Mouse (Mus musculus) hindbrain, embryonic 16.5 days (tissue): ENCODE measurements around the gene Mcl1. TPM values are rescaled to one million over a fixed set of nuclear protein-coding genes. Genes with fewer than 3 reads are reported as not detected.
A peak's percentile ranks its signal among the peaks of the same experiment; 100 is the strongest.
"Not testable (repeated sequence)": the region's sequence is repeated elsewhere in the genome, so short reads cannot be mapped to it uniquely, and the experiment has no call there.

Experiments used
- ATAC-seq: fragments of 200-750 bp; cut with Nextera tagmentation; 2 replicates; pipeline ENCODE4 v1.8.0; 2017; ENCODE audit warnings: moderate TSS enrichment, moderate library complexity
- H3K27ac ChIP-seq: fragments of 300-500 bp; sonication (generic); 2 replicates; pipeline ENCODE4 v1.5.1; 2014; ENCODE audit warnings: low read depth, mild to moderate bottlenecking, control low read depth, low read length, moderate library complexity
- H3K27me3 ChIP-seq: fragments of 300-500 bp; sonication (generic); replicated peaks from 2 replicates; pipeline ENCODE4 v1.6.1; 2014; ENCODE audit warnings: low read length; ENCODE audit not compliant: control insufficient read depth, insufficient read depth
- H3K36me3 ChIP-seq: fragments of 300-500 bp; sonication (generic); 2 replicates; pipeline ENCODE4 v1.6.1; 2014; ENCODE audit warnings: mild to moderate bottlenecking, low read length, moderate library complexity, mixed read lengths; ENCODE audit not compliant: control insufficient read depth, insufficient read depth
- H3K4me1 ChIP-seq: fragments of 300-500 bp; sonication (generic); 2 replicates; pipeline ENCODE4 v1.6.1; 2014; ENCODE audit warnings: low read depth, low read length; ENCODE audit not compliant: control insufficient read depth, insufficient read depth
- H3K4me2 ChIP-seq: fragments of 300-500 bp; sonication (generic); 2 replicates; pipeline ENCODE4 v1.6.1; 2014; ENCODE audit warnings: mild to moderate bottlenecking, low read length, control low read depth, moderate library complexity
- H3K4me3 ChIP-seq: fragments of 300-500 bp; sonication (generic); 2 replicates; pipeline ENCODE4 v1.5.1; 2014; ENCODE audit warnings: mild to moderate bottlenecking, low read length, control low read depth, moderate library complexity
- H3K9ac ChIP-seq: fragments of 300-500 bp; sonication (generic); 2 replicates; pipeline ENCODE4 v1.6.1; 2014; ENCODE audit warnings: low read depth, mild to moderate bottlenecking, control low read depth, low read length, moderate library complexity
- H3K9me3 ChIP-seq: fragments of 300-500 bp; sonication (generic); 2 replicates; pipeline ENCODE4 v1.6.1; 2014; ENCODE audit warnings: mild to moderate bottlenecking, low read length, moderate library complexity; ENCODE audit not compliant: control insufficient read depth
- WGBS: fragments of 180-500 bp; shearing (Covaris S2); extraction: QIAGEN DNeasy Blood & Tissue Kit; methylation state at CpG from one replicate; pipeline ENCODE4 v1.1.7; 2014; 5-methylcytosine and 5-hydroxymethylcytosine counted together
- polyA plus RNA-seq: library from polyadenylated mRNA; unstranded; fragments of >200 nt; fragmentation: Nextera tagmentation; extraction: Ambion mirVana; gene quantifications from 2 replicates; pipeline ENCODE4 v1.2.1, GENCODE M21; 2015

The Mcl1 gene
- polyA plus RNA-seq, 1 experiment from 2014 or later: 20.2 TPM

DNA sequence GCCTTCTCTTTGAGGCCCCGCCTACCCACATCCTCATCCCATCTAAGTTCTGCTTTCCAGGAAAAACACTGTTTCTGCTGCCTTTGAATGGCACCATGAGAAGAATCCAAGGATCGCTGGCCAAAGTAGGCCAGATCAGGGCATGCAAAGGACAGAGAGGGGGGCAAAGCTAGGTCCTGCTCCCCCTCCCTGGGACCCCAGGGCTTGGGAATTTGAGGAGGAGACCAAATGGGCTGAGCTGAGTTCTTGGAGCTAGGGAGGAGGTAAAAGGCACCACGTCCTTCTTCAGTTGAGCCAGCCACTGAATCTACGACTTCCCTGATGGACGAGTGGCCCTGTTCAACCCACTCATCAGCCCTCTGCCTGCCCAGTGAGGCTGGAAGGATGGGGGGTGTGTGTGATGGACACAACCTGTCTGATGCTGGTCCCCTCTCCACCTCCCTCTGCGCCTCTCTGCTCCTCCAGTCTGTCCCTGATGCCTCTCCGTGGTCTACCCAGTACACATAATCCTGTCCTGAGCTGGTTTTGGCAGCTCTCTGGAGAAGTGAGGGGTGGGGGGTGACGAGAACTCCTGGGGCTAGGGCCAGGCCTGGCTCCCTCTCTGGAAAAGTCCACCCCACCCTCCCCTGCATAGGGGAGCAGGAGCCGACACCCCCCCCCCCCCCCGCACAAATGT, 28.0 kb downstream of the Mcl1 start:
- Histone ChIP-seq H3K9ac (no peak overlapping the region), H3K27me3 (no peaks in the 10 kb centered on the region), H3K4me3 (no peak overlapping the region), H3K4me1 (peaks cover 12% of the 10 kb centered on the region), H3K4me2 (no peak overlapping the region), H3K27ac (no peak overlapping the region), H3K9me3 (no peaks in the 10 kb centered on the region), H3K36me3 (no peaks in the 10 kb centered on the region)
- no peak for ATAC-seq
- 46% methylated on average over 9 of the region's 10 CpGs for WGBS

DNA sequence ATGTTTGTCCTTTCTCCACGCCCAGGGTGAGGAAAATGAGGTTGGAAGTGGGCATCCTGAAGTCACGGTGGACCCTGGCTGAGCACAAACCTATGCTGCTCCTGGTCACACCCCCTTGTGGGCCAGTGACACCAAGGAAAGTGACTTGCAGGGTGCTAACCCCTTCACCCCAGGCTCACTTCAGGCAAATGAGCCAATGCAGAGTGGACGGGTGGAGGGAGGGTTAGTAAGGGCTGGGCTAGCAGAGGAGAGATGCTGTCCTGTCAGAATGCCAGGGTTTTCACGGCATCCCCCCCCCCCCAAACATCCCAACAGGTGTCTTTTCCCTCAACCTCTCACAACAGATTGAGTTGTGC, 28.6 kb downstream of the Mcl1 start:
- WGBS: 16% methylated on average over 3 of the region's 4 CpGs
- Histone ChIP-seq H3K27ac (no peak overlapping the region), H3K27me3 (no peaks in the 10 kb centered on the region), H3K4me1 (peaks cover 12% of the 10 kb centered on the region), H3K4me2 (peak overlapping the region; percentile 94), H3K9ac (peak overlapping the region; percentile 70), H3K36me3 (no peaks in the 10 kb centered on the region), H3K4me3 (peak overlapping the region; percentile 49), H3K9me3 (no peaks in the 10 kb centered on the region)
- ATAC-seq: 0 out of 2 replicates have a peak, but pooled peaks have one; percentile 16

DNA sequence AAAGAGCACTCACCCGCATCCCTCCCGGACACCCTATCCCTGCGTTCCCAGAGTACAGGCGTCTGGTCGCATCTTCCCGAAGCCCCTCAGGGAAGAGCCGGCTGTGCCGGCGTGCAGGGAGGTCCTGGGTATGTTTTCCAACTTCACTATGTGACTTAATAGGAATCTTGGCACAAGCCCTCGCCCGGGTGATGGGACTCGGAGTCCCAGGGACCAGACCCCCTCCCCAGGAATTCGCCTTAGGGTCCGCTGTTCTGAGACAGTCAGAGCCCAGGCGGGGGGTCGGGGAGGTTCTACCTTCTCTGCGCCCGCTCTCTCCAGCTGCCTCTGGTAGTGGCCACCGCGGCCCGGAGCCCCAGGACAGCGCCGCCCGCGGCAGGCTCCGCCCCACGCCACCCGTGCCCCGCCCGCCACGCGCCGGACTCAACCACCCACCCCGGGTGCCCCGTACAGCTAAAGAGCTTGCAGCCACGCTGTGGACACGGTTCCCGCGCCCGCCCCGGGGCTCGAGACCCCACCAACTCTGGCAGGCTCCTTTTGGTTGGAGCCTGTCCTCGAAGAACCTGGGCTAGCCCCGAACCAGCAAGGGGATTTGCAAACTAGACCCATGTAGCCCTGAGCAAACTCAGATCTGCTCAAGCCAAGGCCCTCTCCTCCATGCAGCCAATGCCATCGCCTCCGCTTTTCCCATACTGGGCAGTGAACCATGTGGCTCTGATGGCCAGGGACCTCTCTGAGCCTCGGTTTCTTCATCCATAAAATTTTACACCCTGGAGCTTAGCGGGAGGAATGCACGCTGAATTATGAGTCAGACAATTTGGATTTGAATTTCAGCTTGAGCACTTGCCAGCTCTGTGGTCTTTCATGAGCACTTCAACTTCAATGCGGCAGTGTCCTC, 29.2 kb downstream of the Mcl1 start, which contains the start of gene Adamtsl4:
Gene Adamtsl4 (minus strand): TSS at position 394 of the 898 bp plus-strand sequence.
- no peak within 1 kb of the TSS for H3K27ac ChIP-seq
- 5% methylated on average over 48 of the region's 50 CpGs for WGBS

DNA sequence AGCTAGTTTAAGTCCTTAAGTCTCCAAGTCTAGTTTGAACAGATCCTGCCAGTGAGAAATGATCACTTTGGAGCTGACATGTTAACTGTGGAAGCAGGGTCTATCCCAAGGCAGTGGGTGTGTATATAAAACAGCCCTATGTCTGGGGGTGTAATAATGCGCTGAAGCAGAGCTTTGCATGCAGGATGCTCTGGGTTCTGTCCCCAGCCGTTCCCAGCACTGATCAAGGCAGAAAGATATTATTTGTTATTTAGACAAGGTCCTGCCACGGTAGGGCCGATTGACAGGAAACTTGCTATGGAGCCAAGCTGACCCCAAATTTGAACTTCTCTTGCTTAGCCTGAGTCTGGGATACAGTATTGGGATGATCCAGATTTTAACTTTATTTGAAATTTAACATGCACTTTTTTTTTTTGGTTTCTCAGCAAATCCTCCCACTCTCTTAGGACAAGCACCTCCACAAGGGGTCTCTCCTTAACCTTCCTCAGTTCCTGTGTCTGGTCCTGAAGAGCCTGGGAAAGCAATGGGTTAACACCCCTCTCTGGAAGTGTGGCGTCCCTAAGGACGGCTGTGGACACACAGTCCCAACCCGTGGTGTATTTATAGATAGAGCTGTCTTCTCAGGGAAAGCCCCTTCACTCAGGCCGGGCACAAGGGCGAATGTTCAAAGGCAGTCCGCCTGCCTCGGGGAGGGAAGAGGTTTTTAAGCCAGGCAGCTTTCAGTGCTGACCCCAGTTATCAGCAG, 30.8 kb downstream of the Mcl1 start:
- Histone ChIP-seq H3K27ac (no peak overlapping the region), H3K4me3 (no peak overlapping the region), H3K4me2 (no peak overlapping the region), H3K9me3 (no peaks in the 10 kb centered on the region), H3K27me3 (no peaks in the 10 kb centered on the region), H3K9ac (no peak overlapping the region), H3K36me3 (no peaks in the 10 kb centered on the region), H3K4me1 (peaks cover 12% of the 10 kb centered on the region)
- WGBS: 33% methylated on average over 11 of the region's 11 CpGs
- no peak for ATAC-seq

More for the DNA sequence above, 29.2 kb downstream of the Mcl1 start, which contains the start of gene Adamtsl4:
- no peaks in the 10 kb centered on the region for H3K27me3 ChIP-seq
- H3K4me1 ChIP-seq: peaks cover 12% of the 10 kb centered on the region
- no peaks in the 10 kb centered on the region for H3K9me3 ChIP-seq
- H3K9ac ChIP-seq: peak within 1 kb of the TSS; percentile 70
- H3K4me3 ChIP-seq: peak within 1 kb of the TSS; percentile 49
- no peaks in the 10 kb centered on the region for H3K36me3 ChIP-seq
- ATAC-seq: peak; percentile 67
- H3K4me2 ChIP-seq: peak within 1 kb of the TSS; percentile 94

DNA sequence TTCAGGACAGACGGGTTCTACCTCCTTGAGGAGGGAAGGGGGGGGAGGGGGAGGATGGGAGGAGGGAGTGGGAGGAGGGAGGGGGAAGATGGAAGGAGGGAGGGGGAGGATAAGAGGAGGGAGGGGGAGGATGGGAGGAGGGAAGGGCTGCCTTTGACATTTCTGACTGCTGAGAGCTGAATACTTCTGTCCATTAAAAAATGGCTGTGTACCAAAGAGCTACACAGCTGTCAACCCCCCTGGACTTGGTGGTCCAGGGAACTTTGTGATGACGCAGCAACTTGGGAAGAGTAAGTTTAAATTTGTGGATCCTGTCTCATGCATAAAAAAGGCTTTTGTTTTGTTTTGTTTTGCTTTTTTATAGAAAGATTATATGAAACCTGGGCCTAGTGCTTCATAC, 31.4 kb downstream of the Mcl1 start:
- Histone ChIP-seq H3K27ac (no peak overlapping the region), H3K4me2 (no peak overlapping the region), H3K36me3 (no peaks in the 10 kb centered on the region), H3K4me1 (peaks cover 12% of the 10 kb centered on the region), H3K9ac (no peak overlapping the region), H3K9me3 (no peaks in the 10 kb centered on the region), H3K4me3 (no peak overlapping the region), H3K27me3 (no peaks in the 10 kb centered on the region)
- WGBS: 39% methylated on average over 2 of the region's 2 CpGs
- no peak for ATAC-seq

DNA sequence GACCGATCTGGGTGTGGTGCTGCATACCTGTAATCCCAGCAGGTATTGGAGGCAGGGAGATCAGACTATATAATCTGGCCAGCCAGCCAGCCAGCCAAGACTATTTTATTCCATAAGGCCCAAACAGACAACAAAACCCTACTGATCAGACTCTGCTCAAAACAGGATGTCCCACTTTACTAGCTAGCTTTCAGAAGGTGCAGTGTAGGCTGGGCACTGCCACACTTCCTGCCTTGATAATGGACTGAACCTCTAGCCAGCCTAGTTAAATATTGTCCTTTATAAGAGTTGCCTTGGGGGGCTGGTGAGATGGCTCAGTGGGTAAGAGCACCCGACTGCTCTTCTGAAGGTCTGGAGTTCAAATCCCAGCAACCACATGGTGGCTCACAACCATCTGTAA, 32.0 kb downstream of the Mcl1 start:
- not testable (repeated sequence) for H3K27ac ChIP-seq, ATAC-seq, H3K36me3 ChIP-seq, H3K27me3 ChIP-seq, H3K4me3 ChIP-seq, H3K9ac ChIP-seq, H3K4me2 ChIP-seq, H3K9me3 ChIP-seq
- H3K4me1 ChIP-seq: peaks cover 12% of the 10 kb centered on the region
- WGBS: 95% methylated on average over 2 of the region's 2 CpGs

DNA sequence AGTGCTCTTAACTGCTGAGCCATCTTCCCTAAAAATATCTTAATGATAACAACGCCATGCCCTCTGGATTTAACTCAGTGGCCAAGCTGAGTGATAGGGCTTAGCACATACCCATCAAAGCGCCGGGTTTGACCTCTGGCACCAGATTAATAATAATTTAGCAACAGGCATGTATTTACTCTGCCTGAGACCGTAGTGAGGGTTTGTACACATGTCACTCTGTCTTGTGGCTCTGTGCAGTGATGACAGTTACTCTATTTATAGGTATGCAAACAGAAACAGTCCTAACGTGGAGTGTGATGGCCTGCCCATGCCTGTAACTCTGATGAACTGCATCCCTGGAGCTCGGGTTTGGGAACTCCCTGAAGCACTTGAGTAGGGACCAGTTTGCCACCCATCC, 34.1 kb downstream of the Mcl1 start:
- Histone ChIP-seq H3K36me3 (no peaks in the 10 kb centered on the region), H3K4me2 (no peak overlapping the region), H3K4me1 (peaks cover 6% of the 10 kb centered on the region), H3K9me3 (no peaks in the 10 kb centered on the region), H3K27me3 (no peaks in the 10 kb centered on the region), H3K4me3 (no peak overlapping the region), H3K9ac (no peak overlapping the region), H3K27ac (no peak overlapping the region)
- 86% methylated on average over 6 of the region's 6 CpGs for WGBS
- ATAC-seq: no peak

DNA sequence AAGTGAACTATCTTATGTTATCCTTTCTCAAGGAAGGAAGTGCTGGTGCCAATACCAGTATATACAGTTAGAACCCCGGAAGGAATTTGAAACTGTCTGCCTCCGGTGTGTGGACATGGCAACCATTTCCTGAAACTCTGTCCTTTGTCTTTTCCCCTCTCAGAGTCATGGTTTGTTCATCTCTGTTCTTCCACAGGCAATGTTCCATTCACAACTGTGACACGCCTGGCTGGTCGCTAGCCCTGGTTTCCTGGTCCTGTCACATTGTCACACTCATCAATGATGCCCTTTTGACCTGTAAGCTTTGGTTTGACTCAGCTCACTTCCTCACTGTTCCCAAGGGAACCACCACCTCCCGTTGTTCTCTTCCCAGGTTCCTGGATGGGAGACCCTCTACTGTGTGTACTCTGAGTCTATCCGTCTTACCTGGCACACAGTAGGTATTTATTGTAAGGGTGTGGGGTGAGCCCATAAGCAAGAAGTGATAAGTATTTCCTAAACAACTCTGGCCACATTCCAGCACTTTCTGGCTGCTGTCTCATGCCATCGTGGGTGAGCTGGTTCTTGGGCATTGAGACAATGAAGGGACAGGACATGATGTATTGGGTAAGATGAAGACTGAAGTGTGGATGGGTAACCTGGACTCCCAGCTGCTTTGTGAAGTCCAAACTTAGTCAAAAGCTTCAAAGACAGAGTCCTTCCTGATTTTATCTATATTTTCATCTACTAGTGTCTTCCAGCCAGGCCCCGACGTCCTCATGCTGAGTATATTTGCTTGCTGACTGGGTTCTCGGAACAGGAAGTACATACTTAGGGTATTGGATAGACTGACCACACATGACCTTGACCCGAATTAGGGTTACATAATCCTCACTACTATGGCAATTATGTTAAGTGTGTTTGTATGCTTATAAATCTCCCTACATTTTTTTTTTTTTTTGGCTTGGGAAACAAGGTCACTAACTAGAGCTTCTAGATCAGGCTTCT, 35.5 kb downstream of the Mcl1 start:
- Histone ChIP-seq H3K4me2 (no peak overlapping the region), H3K9ac (no peak overlapping the region), H3K4me3 (no peak overlapping the region), H3K4me1 (no peaks in the 10 kb centered on the region; the same call in 1 of the 2 replicates), H3K27ac (no peak overlapping the region), H3K27me3 (no peaks in the 10 kb centered on the region), H3K36me3 (no peaks in the 10 kb centered on the region), H3K9me3 (no peaks in the 10 kb centered on the region)
- 59% methylated on average over 11 of the region's 11 CpGs for WGBS
- ATAC-seq: no peak
